In genomic region chr14:76622634-76623291, GRCm38 (mm10) we compare ENCODE assay signal across 8 mouse cellular contexts.
DNase-seq lines count a peak whose midpoint lies in the region; ATAC-seq and TF ChIP-seq lines count a peak whose summit lies in the region.

No protein-coding gene starts in this region.

- ATAC-seq in forebrain, embryonic 12.5 days (ENCODE audit: low FRiP score): no peak
- ATAC-seq in intestine, postnatal 0 days: peak; percentile 20; the same call in 1 of the 2 replicates
- ATAC-seq in stomach, embryonic 16.5 days (ENCODE audit: insufficient read depth, low FRiP score): peak; percentile 70

- no peak for TF ChIP-seq CTCF in gastrocnemius, adult 2 months (IDR thresholded peaks at IDR 0.05)
- TF ChIP-seq CTCF in intestine, postnatal 0 days (IDR thresholded peaks at IDR 0.05; ENCODE audit: low read depth): no peak

- H3K9ac ChIP-seq in forebrain, embryonic 12.5 days: no peak overlapping the region
- H3K9ac ChIP-seq in intestine, postnatal 0 days (ENCODE audit: low read depth, low read length): no peak overlapping the region
- peak overlapping the region; percentile 37 for H3K9ac ChIP-seq in stomach, embryonic 16.5 days (ENCODE audit: low read length)

- H3K4me1 ChIP-seq in forebrain, embryonic 12.5 days: peaks cover 37% of the 10 kb centered on the region
- H3K4me1 ChIP-seq in intestine, postnatal 0 days (replicated peaks; ENCODE audit: control insufficient read depth, insufficient read depth, low read length): peaks cover 18% of the 10 kb centered on the region
- H3K4me1 ChIP-seq in stomach, embryonic 16.5 days (ENCODE audit: control insufficient read depth, insufficient read depth, low read length): peaks cover 45% of the 10 kb centered on the region

- H3K4me3 ChIP-seq in gastrocnemius, adult 2 months: peak overlapping the region; percentile 48
- no peak overlapping the region for H3K4me3 ChIP-seq in forebrain, embryonic 12.5 days (replicated peaks)
- no peak overlapping the region for H3K4me3 ChIP-seq in intestine, postnatal 0 days (ENCODE audit: low read depth, low read length)
- no peak overlapping the region for H3K4me3 ChIP-seq in stomach, embryonic 16.5 days (replicated peaks; ENCODE audit: low read length)

- intact Hi-C loops in gastrocnemius, adult 2 months (cut with DNase I): no loop called here

- peak overlapping the region; percentile 79 for H3K27ac ChIP-seq in gastrocnemius, adult 2 months
- peak overlapping the region; percentile 63 for H3K27ac ChIP-seq in forebrain, embryonic 12.5 days
- H3K27ac ChIP-seq in intestine, postnatal 0 days (ENCODE audit: low read depth, low read length): 0 out of 2 replicates have a peak overlapping the region, but pooled peaks have one; percentile 8
- peak overlapping the region; percentile 84 for H3K27ac ChIP-seq in stomach, embryonic 16.5 days (ENCODE audit: low read length)

- no peaks in the 10 kb centered on the region for H3K9me3 ChIP-seq in forebrain, embryonic 12.5 days
- no peaks in the 10 kb centered on the region for H3K9me3 ChIP-seq in intestine, postnatal 0 days (ENCODE audit: control insufficient read depth)
- no peaks in the 10 kb centered on the region for H3K9me3 ChIP-seq in stomach, embryonic 16.5 days (replicated peaks; ENCODE audit: control insufficient read depth, low read length)

- H3K4me2 ChIP-seq in forebrain, embryonic 12.5 days: peak overlapping the region; percentile 22
- H3K4me2 ChIP-seq in intestine, postnatal 0 days (replicated peaks; ENCODE audit: low read depth): peak overlapping the region; percentile 47
- H3K4me2 ChIP-seq in stomach, embryonic 16.5 days (ENCODE audit: low read depth, low read length): peak overlapping the region; percentile 30

- DNase-seq in gastrocnemius, adult 2 months: no peak
- no peak for DNase-seq in gastrocnemius, postnatal 4 days (ENCODE audit: low spot score in 2 of 2)
- peak; percentile 45 for DNase-seq in lung, postnatal 36 days
- DNase-seq in right cerebral cortex, adult 2 months (ENCODE audit: low spot score in 2 of 2): no peak
- no peak for DNase-seq in cerebellum, postnatal 25 days

- H3K27me3 ChIP-seq in forebrain, embryonic 12.5 days: no peaks in the 10 kb centered on the region
- no peaks in the 10 kb centered on the region for H3K27me3 ChIP-seq in intestine, postnatal 0 days (replicated peaks; ENCODE audit: control insufficient read depth, insufficient read depth, low read length)
- H3K27me3 ChIP-seq in stomach, embryonic 16.5 days (ENCODE audit: control insufficient read depth, insufficient read depth, low read length): no peaks in the 10 kb centered on the region; the same call in 1 of the 2 replicates

- WGBS in forebrain, embryonic 12.5 days: 9% methylated on average over 11 of the region's 11 CpGs
- WGBS in intestine, postnatal 0 days: 3% methylated on average over 11 of the region's 11 CpGs
- WGBS in stomach, embryonic 16.5 days: 7% methylated on average over 11 of the region's 11 CpGs

- no peaks in the 10 kb centered on the region for H3K36me3 ChIP-seq in forebrain, embryonic 12.5 days (replicated peaks)
- no peaks in the 10 kb centered on the region for H3K36me3 ChIP-seq in intestine, postnatal 0 days (ENCODE audit: control insufficient read depth, insufficient read depth)
- H3K36me3 ChIP-seq in stomach, embryonic 16.5 days (ENCODE audit: control insufficient read depth, insufficient read depth, low read length): no peaks in the 10 kb centered on the region

Comparison
In these comparisons a context has a peak if more than half of its experiments do, and no peak if none do; other contexts are left out.
1. H3K27ac ChIP-seq: peak in every context shown above with its lines; median percentile 84 in stomach, embryonic 16.5 days; 79 in gastrocnemius, adult 2 months; 63 in forebrain, embryonic 12.5 days; 8 in intestine, postnatal 0 days.